Mouse (Mus musculus) kidney, adult 2 months (tissue): Measurements from ENCODE around the gene Ebf1. TPM values are rescaled to one million over a fixed set of nuclear protein-coding genes. Genes with fewer than 3 reads are reported as not detected.
"Not testable (repeated sequence)": the region's sequence is repeated elsewhere in the genome, so short reads cannot be mapped to it uniquely, and the experiment has no call there.

Experiments
- DNase-seq: peaks from one replicate; pipeline ENCODE4 v3.0.0; 2021
- H3K27ac ChIP-seq: fragments of 200-500 bp; 2 replicates; pipeline ENCODE4 v1.5.1; 2012; ENCODE audit warnings: low read depth, low read length, control low read depth, inconsistent platforms; ENCODE audit not compliant: insufficient read depth
- H3K27me3 ChIP-seq: fragments of 200-500 bp; replicated peaks from 2 replicates; pipeline ENCODE4 v1.6.1; 2012; ENCODE audit warnings: mild to moderate bottlenecking, moderate library complexity, low read length, inconsistent platforms; ENCODE audit not compliant: control insufficient read depth, insufficient read depth
- H3K36me3 ChIP-seq: fragments of 200-500 bp; 2 replicates; pipeline ENCODE4 v1.6.1; 2012; ENCODE audit warnings: mild to moderate bottlenecking, moderate library complexity, low read length, inconsistent platforms; ENCODE audit not compliant: control insufficient read depth, insufficient read depth
- H3K4me1 ChIP-seq: fragments of 200-500 bp; 2 replicates; pipeline ENCODE4 v1.6.1; 2011; ENCODE audit warnings: low read length; ENCODE audit not compliant: control insufficient read depth, insufficient read depth
- H3K4me3 ChIP-seq: fragments of 200-500 bp; 2 replicates; pipeline ENCODE4 v1.5.1; 2011; ENCODE audit warnings: mild to moderate bottlenecking, low read depth, low read length, control low read depth; ENCODE audit not compliant: insufficient read depth
- CTCF ChIP-seq: fragments of 200-500 bp; conservative IDR thresholded peaks from 2 replicates; pipeline ENCODE4 v1.5.1; 2011; ENCODE audit warnings: low read depth, mild to moderate bottlenecking, control low read depth, low read length, moderate library complexity, mixed read lengths; ENCODE audit not compliant: insufficient read depth, insufficient read length
- POLR2A ChIP-seq: fragments of 200-500 bp; IDR thresholded peaks from one replicate; pipeline ENCODE4 v1.6.1; 2011; ENCODE audit warnings: low read depth, low read length, control low read depth
- WGBS: fragments of 180-500 bp; shearing (Covaris S2); methylation state at CpG from one replicate; pipeline ENCODE4 v1.1.7; 2018; 5-methylcytosine and 5-hydroxymethylcytosine counted together
- polyA plus RNA-seq: library from polyadenylated mRNA; depleted of rRNA; stranded (reverse); fragments of >200 nt; gene quantifications from 2 replicates; pipeline ENCODE4 v1.2.3, GENCODE M21; 2012; rRNA removed

Gene Ebf1
- polyA plus RNA-seq = 11.9 and 12.2 TPM in 2 replicates

DNA sequence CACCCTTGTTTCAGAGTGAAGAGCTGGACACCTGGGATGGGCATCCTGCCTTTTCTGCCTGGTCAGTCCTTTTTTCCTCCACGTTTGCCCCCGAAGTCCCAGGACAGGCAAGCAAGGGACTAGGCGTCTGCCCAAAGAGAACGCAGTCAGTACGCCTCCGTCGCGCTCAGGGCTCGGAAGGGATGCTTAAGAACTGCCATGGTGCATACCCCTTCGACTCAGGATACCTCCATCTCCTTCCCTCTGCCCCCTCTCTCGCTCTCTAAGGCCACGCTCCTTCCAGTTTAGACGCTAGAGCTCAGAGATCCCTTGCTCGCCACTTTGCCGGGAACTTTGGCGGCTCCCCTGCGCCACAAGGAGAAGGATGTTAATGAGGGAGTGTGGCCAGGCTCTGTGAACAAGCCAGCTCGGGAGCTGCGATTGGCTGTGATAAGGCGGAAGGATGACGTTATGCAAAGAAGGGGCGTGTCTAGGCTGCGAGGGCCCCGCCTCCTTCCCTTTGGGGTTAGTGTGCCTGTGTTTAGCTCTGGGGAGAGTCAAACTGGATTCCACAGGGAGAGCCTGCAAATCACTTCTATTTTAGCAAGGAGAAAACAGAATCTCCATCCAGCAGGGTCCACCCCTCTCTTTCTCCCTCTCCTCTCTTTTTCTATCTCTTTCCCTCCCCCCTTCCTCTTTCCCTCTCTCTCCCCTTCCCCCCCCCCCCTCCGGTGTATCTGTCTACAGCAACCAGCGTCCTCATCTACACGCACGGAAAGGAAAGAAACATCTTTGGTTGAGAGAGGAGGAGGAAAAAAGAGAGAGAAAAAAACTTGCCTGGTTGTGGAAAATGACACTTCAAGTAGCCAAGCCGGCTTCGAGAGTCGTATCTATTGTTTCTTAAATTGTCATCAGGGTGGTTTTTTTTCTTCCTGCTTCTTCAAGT lies at the start of gene Ebf1:
TSS of gene Ebf1 (plus strand) at position 530 of the 925 bp plus-strand sequence.
- no peaks in the 10 kb centered on the region; the same call in 1 of the 2 replicates for H3K27me3 ChIP-seq
- TF ChIP-seq CTCF (no peak), POLR2A (peak; percentile 71)
- peak within 1 kb of the TSS; percentile 78 for H3K27ac ChIP-seq
- peak; percentile 96 for DNase-seq
- WGBS = under 1% methylated on average over 31 of the region's 31 CpGs
- no peaks in the 10 kb centered on the region for H3K36me3 ChIP-seq
- H3K4me1 ChIP-seq = no peaks in the 10 kb centered on the region
- peak within 1 kb of the TSS; percentile 80 for H3K4me3 ChIP-seq

GRCm38 (mm10) chr11:44570336-44570735 lies 46.8 kb upstream of the Ebf1 start:
- WGBS = 44% methylated on average over 4 of the region's 4 CpGs
- H3K36me3 ChIP-seq, H3K27me3 ChIP-seq, H3K4me1 ChIP-seq, H3K27ac ChIP-seq, H3K4me3 ChIP-seq: not testable (repeated sequence)
- peak; percentile 82 for DNase-seq

DNA sequence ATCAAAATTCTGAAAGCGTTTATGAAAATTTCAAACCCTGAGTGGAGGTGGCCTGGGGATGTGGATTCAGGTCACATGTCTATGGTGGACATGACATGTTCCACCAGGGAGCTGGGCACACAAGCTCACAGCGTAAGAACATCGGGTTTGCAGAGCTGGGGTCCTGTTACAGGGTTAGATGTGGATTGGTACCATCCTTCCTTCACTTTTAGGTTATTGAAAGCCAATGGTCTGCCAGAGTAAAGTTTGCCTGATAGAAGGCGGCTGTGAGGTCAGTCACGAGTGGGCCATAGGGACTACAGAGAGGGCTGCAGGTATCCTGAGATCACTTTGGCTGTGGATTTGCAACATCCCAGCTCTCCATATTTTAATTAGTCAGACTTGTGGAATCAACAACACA lies 44.3 kb upstream of the Ebf1 start:
- Histone ChIP-seq H3K36me3 (no peaks in the 10 kb centered on the region), H3K27me3 (no peaks in the 10 kb centered on the region), H3K27ac (no peak overlapping the region), H3K4me1 (peaks cover 2% of the 10 kb centered on the region; the same call in 1 of the 2 replicates), H3K4me3 (no peak overlapping the region)
- no peak for TF ChIP-seq POLR2A
- no peak for TF ChIP-seq CTCF
- DNase-seq = no peak
- WGBS = 91% methylated on average over 5 of the region's 5 CpGs

DNA sequence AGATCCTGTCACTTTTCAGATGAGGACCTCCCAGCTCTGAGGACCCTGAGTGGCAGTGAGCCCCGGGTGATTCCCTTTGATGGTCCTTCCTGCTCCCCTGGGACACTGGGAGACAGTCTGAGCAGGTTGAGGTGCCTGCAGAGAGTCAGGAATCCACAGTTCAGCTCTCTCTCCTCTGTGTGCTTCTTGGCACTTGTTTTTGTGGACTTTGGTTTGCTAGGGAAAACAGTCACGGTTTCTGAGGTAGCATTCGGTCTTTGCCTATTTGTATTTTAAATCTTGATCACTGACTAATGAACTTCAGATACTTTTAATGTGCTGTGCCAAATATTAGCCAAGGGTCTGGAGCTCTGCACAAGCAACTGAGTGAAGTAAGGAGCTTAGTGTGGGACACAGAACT lies 43.7 kb upstream of the Ebf1 start:
- peaks cover 2% of the 10 kb centered on the region; the same call in 1 of the 2 replicates for H3K4me1 ChIP-seq
- TF ChIP-seq POLR2A (no peak), CTCF (no peak)
- H3K4me3 ChIP-seq = no peak overlapping the region
- peak; percentile 81 for DNase-seq
- peak overlapping the region; percentile 78; the same call in 1 of the 2 replicates for H3K27ac ChIP-seq
- no peaks in the 10 kb centered on the region for H3K36me3 ChIP-seq
- 51% methylated on average over 3 of the region's 3 CpGs for WGBS
- no peaks in the 10 kb centered on the region for H3K27me3 ChIP-seq

DNA sequence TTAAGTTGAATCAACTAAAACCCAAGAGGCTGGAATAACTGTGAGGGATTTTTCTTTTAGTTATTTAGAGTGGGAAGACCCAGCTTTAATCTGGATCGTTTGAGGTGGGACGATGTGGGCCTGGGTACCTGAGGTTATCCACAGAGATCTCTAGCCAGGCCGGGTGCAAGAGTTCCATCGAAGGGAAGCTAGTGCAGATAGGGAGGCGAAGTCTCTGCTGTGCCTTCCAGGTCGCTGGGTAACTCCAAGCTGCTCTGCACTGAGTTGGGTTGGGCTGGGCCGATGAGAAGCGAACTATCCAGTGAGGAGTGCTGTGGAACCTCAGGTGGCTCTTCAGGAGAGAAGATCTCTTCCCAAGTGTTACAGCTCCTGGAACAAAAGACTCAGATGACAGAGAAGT lies 42.7 kb upstream of the Ebf1 start:
- WGBS = 92% methylated on average over 8 of the region's 8 CpGs
- no peaks in the 10 kb centered on the region for H3K27me3 ChIP-seq
- no peak for TF ChIP-seq CTCF
- TF ChIP-seq POLR2A = no peak
- H3K4me1 ChIP-seq = peaks cover 2% of the 10 kb centered on the region; the same call in 1 of the 2 replicates
- H3K36me3 ChIP-seq = no peaks in the 10 kb centered on the region
- H3K4me3 ChIP-seq = no peak overlapping the region
- H3K27ac ChIP-seq = no peak overlapping the region
- DNase-seq = no peak

DNA sequence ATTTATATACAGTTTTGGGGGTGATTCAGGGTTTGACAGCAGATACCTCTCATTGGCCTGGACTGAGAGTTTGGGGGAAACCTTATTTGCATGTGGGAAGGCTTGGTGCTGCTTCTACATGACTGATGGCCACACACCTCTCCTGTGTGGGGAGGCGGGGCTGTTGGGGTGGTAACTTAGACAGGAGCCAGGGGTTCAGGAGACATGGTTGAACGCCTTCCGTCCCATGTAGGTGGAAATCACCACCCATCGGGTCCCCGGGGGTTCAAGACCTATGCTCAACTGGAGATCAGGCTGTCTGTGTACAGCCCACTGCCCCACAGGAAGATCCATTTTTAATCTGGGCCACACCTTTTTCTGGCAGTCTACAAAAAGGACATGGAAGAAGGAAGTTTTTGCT lies 42.3 kb upstream of the Ebf1 start:
- 82% methylated on average over 5 of the region's 5 CpGs for WGBS

DNA sequence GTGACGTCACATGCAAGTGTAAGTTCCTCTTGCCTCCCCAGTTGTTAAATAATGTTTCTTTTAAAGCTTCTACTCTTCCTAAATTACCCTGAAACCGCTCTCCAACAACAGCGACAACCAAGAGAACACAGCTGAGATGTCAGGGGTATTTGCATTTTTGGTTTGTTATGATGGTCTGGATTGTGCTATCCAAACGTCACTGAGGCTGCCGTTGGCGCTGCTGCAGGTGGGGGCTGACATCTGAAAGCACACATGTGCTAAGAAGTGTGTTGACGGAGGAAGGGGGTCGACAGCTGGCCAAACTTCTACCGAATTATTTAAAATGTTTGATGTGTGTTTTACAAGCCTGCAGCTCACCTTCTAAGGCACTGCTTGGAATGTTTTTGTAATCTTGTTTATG lies 39.2 kb upstream of the Ebf1 start:
- WGBS = 72% methylated on average over 9 of the region's 9 CpGs
- TF ChIP-seq CTCF = no peak
- TF ChIP-seq POLR2A = no peak
- no peaks in the 10 kb centered on the region for H3K27me3 ChIP-seq
- H3K36me3 ChIP-seq = no peaks in the 10 kb centered on the region
- H3K4me3 ChIP-seq = no peak overlapping the region
- no peak overlapping the region for H3K27ac ChIP-seq
- H3K4me1 ChIP-seq = peaks cover 2% of the 10 kb centered on the region; the same call in 1 of the 2 replicates
- DNase-seq = no peak

More for the DNA sequence above, 42.3 kb upstream of the Ebf1 start:
- Histone ChIP-seq H3K4me3 (no peak overlapping the region), H3K27me3 (no peaks in the 10 kb centered on the region), H3K27ac (no peak overlapping the region), H3K36me3 (no peaks in the 10 kb centered on the region), H3K4me1 (peaks cover 2% of the 10 kb centered on the region; the same call in 1 of the 2 replicates)
- no peak for DNase-seq
- no peak for TF ChIP-seq CTCF
- TF ChIP-seq POLR2A = no peak
